Mouse (Mus musculus) adrenal gland, adult 2 months (tissue): ENCODE results near the gene Cyp2b23. TPM values are rescaled to one million over a fixed set of nuclear protein-coding genes. Genes with fewer than 3 reads are reported as not detected.
"Not testable (repeated sequence)": the region's sequence is repeated elsewhere in the genome, so short reads cannot be mapped to it uniquely, and the experiment has no call there.

ENCODE experiments used
- DNase-seq: peaks from one replicate; pipeline ENCODE4 v3.0.0; 2021
- long read RNA-seq: library from polyadenylated mRNA; stranded (forward); transcript quantifications from one replicate; pipeline ENCODE4 v2.0.0, GENCODE M21; 2021
- polyA plus RNA-seq: library from polyadenylated mRNA; depleted of rRNA; stranded (reverse); fragments of >200 nt; gene quantifications from 2 replicates; pipeline ENCODE4 v1.2.3, GENCODE M21; 2012; rRNA removed
- total RNA-seq, 2 experiments: library from RNA; stranded (reverse); gene quantifications; 2 replicates each; pipeline ENCODE4 v1.2.3; 2021

Gene Cyp2b23
- total RNA-seq (not detected), polyA plus RNA-seq (0.04 TPM in 1 of 2 replicates, not detected in the other)
- long read RNA-seq: 0 reads

- DNase-seq: no peak
Observed at GRCm38 (mm10) chr7:26686337-26686736, at the start of gene Cyp2b23. Cyp2b23 (minus strand) TSS chr7:26686437.

- no peak for DNase-seq
Observed at GRCm38 (mm10) chr7:26711061-26711460, 24.8 kb upstream of the Cyp2b23 start.

GRCm38 (mm10) chr7:26707061-26707460, 20.8 kb upstream of the Cyp2b23 start:
- DNase-seq: no peak

- not testable (repeated sequence) for DNase-seq
Observed at GRCm38 (mm10) chr7:26706191-26706590, 20.0 kb upstream of the Cyp2b23 start.

GRCm38 (mm10) chr7:26700151-26700550, 13.9 kb upstream of the Cyp2b23 start:
- no peak for DNase-seq

GRCm38 (mm10) chr7:26685713-26686112, 524 bp downstream of the Cyp2b23 start:
- DNase-seq: no peak

GRCm38 (mm10) chr7:26667466-26667865, 18.8 kb downstream of the Cyp2b23 start:
- DNase-seq: not testable (repeated sequence)

GRCm38 (mm10) chr7:26666011-26666410, 20.2 kb downstream of the Cyp2b23 start:
- no peak for DNase-seq

GRCm38 (mm10) chr7:26618364-26618763, 67.9 kb downstream of the Cyp2b23 start, which contains the start of gene Vmn1r185:
Vmn1r185 (minus strand) TSS chr7:26618464.
- not testable (repeated sequence) for DNase-seq

Other genes starting within 250 kb of the Cyp2b23 start
- not detected for gene Nlrp9a, start 151.4 kb downstream of the Cyp2b23 start, total RNA-seq
- not detected in 2 replicates for gene Nlrp9a, start 151.4 kb downstream of the Cyp2b23 start, polyA plus RNA-seq
- not detected for gene Vmn1r185, start 68.0 kb downstream of the Cyp2b23 start, total RNA-seq
- not detected in 2 replicates for gene Vmn1r185, start 68.0 kb downstream of the Cyp2b23 start, polyA plus RNA-seq
- gene Cyp2b19, start 70.7 kb upstream of the Cyp2b23 start, total RNA-seq: not detected
- gene Cyp2b19, start 70.7 kb upstream of the Cyp2b23 start, polyA plus RNA-seq: not detected in 2 replicates
- not detected for gene Cyp2g1, start 122.5 kb upstream of the Cyp2b23 start, total RNA-seq
- not detected in 2 replicates for gene Cyp2g1, start 122.5 kb upstream of the Cyp2b23 start, polyA plus RNA-seq
- gene Cyp2a5, start 148.9 kb upstream of the Cyp2b23 start, total RNA-seq: 1 to 10 TPM in 1 of 2 experiments, not detected in 1; 3.1 TPM
- 0.22 TPM in 1 of 2 replicates, not detected in the other for gene Cyp2a5, start 148.9 kb upstream of the Cyp2b23 start, polyA plus RNA-seq